Mouse (Mus musculus): ENCODE measurements around the gene Chsy1.

Chsy1 gene

DNA sequence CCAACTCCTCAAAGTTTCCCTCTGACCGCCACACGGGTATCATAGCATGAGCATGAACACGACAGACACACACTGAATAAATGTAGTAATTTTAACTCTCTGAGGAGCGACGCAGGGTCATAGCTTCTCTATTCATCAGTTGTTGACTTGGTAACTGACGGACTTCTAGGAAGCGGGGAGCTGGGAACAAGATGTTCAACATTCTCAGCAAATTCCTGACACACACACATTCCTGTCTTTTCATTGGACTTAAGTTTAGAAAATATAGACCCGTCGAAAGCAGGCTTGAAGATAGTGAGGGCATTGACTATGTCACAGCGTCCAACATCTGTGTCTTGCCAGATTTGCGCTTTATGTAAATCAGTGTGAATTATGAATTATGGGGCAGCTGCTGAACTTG lies 2.1 kb upstream of the Chsy1 start:
- in situ Hi-C loops (cut with MboI, MseI): loop anchor here (10.0 to 25.0 kb wide), 2 partner anchors 548 to 730 kb away; partner anchors contain the start of gene Adamts17

DNA sequence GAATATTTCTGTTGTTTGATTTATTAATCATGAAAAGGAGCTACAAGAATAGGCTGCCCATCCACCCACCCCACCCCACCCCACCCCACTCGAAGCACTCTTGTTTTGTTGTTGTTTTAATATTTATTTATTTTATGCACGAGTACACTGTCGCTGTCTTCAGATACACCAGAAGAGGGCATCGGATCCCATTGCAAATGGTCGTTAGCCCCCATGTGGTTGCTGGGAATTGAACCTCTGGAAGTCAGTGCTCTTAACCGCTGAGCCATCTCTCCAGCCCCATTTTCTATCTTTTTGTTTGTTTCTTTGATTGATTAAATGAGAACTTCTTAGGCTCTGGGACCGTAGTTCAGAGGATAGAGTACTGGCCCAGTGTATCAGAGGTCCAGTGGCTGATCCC lies 1.4 kb upstream of the Chsy1 start:
- in situ Hi-C loops (cut with MboI, MseI): loop anchor here (10.0 to 25.0 kb wide), 2 partner anchors 547 to 729 kb away; partner anchors contain the start of gene Adamts17

DNA sequence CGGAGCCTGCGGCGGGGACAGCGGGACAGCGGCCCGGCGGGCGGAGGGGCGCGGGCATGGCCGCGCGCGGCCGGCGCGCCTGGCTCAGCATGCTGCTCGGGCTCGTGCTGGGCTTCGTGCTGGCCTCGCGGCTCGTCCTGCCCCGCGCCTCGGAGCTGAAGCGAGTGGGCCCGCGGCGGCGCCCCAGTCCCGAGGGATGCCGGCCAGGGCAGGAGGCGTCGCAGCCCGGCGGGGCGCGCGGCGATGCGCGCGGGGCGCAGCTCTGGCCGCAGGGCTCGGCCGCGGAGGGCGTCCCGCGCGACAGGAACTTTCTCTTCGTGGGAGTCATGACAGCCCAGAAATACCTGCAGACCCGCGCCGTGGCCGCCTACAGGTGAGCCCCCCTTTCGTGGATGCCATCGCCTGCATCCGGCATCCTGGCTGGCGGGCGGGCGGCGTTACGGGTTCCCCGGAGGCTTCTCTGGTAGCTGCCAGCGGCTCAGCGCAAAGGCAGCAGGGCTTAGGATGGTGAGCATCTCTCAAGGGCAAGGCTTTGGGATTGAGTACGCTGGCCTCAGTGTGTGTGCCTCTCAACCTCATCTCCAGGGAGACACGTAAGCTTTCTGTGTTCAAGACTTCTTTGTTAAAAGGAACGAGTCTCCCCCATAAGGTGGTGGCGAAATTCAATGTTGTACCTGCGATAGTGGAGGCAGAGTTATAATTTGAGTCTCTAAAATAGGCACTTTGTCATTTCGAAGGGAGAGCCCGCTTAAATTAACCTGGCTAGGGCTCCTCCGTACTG lies 730 bp downstream of the Chsy1 start:
- in situ Hi-C loops (cut with MboI, MseI): loop anchor here (10.0 to 25.0 kb wide), 2 partner anchors 545 to 727 kb away; partner anchors contain the start of gene Adamts17

DNA sequence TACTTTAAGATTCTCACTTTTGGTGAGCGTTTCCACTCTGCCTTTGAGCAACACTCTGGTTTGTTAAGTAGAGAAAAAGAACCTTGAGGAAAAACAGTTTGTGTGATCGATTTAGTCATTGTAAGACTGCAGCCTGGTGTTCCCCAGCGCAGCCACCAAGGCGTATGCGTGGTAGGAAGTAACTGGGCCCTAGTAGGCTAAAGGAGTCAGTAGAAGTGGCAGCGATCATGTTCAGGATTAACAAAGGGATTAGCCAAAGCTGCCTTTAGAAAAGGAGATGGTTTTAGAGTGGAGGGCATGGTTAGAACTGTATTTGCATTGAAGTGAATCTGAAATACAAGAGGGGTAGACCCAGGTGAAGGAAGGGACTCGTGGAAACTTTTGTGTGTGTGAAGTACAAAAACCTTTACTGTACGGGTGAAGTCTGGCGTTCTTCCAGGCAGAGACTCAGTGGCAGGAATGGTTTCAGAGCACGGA lies 1.4 kb downstream of the Chsy1 start:
- in situ Hi-C loops (cut with MboI, MseI): loop anchor here (25.0 kb wide), 1 partner anchor 727 kb away; the partner anchor contains the start of gene Adamts17

DNA sequence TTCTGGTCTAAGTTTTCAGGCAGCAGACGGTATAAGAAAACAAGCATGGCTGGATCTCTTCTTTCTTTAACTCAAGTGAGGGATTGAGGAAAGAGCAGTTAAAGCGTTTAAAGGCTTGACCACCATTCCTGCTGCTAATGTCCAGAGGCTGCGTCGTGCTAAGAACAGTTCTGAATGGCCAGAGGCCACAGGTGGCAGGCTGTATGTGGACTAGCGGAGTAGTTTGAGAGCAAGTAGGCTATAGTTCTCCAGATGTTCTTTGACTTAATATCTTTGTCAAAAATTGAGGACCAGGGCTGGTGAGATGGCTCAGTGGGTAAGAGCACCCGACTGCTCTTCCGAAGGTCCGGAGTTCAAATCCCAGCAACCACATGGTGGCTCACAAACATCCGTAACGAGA lies 1.9 kb downstream of the Chsy1 start:
- in situ Hi-C loops (cut with MboI, MseI): loop anchor here (25.0 kb wide), 1 partner anchor 726 kb away; the partner anchor contains the start of gene Adamts17

DNA sequence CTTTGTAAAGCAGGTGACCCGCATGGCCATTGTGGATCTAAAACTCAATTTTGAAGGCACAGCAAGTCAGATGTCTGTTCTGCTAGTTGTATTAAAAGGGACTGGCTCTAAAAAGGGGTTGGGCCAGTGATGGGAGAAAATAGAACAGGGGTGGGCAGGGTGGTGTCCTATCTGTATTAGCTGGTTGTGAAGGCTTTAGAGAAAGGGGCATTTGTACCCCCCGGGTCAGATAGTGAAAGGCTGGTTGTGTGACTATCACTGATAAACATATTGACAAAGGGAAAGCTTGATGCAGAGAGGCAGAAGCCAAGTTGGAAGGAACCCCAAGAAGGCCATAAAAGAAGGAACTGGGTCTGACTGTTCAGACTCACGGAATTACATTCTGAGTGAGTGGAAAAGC lies 4.2 kb downstream of the Chsy1 start:
- in situ Hi-C loops (cut with MboI, MseI): loop anchor here (25.0 kb wide), 1 partner anchor 724 kb away; the partner anchor contains the start of gene Adamts17

DNA sequence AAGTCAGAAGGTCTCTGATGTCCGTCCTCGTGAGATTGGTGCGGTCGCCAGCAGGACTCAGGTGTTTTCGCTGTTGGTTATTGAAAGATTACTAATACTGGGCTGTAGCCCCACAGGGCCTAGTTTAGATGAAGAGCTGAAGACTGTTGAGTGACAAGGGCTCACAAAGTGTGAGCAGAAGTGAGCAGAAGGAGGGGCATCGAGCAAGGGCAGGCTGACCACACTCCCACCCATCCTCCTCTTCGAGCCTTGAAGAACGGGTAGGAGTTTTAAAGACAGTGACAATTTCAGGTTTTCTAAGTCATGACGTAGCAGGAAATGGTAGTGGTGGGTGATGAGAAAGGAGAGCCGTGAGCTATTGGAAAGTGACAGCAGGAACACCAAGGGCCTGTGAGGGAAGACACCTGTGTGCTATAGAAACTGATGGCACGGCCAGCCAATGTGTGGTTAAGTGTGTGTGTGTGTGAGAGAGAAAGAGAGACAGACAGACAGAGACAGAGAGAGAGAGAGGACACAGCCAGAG lies 6.6 kb downstream of the Chsy1 start:
- in situ Hi-C loops (cut with MboI, MseI): loop anchor here (25.0 kb wide), 1 partner anchor 721 kb away; the partner anchor contains the start of gene Adamts17

DNA sequence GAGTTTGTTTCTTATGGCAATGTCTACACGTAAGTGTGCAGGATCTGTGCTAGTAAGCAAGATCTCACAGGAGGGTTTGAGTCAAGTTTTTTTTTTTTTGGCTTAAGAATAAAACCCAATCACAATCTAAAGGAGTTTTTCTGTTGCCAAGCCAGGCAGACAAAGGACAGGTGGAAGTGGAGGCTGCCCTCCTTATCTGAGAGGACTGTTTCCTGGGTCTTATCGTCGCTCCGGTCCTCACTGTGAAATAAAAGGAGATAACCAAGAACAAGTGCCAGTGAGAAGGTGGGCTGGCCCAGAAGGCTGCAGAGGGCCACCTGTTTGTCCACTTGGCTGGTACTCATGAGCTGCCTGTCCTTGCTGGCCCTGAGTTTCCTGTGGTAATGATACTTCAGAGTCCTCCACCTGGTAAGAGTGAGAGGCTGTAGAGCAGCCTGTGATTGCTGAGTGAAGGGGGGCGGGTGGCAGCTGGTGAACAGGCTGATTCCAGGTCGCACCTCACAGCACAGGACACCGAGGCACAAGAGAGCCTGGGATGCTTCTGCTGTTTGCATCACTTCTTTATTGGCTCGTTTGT lies 7.7 kb downstream of the Chsy1 start:
- in situ Hi-C loops (cut with MboI, MseI): loop anchor here (25.0 kb wide), 1 partner anchor 720 kb away; the partner anchor contains the start of gene Adamts17

DNA sequence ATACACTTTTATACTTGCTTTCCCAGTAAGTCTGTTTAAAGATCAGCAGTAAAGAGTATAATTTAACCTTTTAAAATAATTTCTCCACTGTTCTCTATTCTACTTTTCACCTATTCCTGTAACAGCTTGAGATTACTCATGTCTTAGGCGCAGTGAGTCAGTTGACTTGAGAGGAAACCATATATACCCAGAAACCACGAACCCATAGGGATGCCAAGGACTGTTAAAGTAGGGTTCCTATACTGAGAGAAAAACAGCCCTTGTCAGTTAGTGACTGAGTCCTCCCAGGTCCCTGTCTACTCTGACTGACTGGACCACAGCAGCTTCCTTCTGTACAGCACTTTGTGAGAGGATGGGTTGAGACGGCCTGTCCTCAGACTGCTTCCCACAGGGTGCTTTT lies 8.7 kb downstream of the Chsy1 start:
- in situ Hi-C loops (cut with MboI, MseI): loop anchor here (25.0 kb wide), 1 partner anchor 719 kb away; the partner anchor contains the start of gene Adamts17

DNA sequence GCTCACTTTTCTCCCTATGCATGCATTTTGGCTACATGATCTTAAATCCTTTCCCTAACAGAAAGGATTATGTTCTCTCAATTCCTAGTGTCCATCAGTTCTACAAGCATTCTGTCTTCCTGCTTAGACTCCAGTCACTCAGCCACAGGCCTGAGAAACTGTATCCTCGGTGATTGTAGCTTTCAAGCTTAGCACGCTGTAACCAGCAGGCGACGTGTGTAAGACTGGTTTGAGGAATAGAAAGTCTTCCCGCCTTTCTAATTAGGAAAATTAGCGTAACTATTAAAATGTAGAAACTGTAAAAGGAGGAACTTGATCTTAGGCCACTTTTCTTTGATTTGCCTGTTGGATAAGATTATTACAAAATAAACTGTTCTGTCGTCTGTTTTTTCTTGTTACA lies 9.5 kb downstream of the Chsy1 start:
- in situ Hi-C loops (cut with MboI, MseI): loop anchor here (25.0 kb wide), 1 partner anchor 719 kb away; the partner anchor contains the start of gene Adamts17

DNA sequence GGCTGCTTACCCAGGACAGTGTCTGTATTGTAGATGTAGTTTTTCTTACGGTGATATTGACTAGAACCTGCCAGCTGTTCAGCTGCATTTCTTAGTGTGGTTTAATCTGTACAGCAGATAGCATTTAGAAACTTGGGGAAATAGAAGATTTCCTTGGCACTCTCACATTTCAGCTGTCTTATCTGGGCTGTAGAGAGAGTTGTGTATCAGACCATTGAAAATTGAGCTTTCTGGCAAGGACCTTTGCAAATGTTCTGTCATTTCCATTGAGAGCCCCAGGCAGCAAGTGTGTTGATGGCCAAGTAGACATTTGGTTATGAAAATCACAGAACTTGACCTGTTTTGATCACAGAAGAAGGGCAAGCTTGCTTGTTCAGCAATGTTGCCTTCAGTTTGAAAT lies 10.8 kb downstream of the Chsy1 start:
- in situ Hi-C loops (cut with MboI, MseI): loop anchor here (25.0 kb wide), 1 partner anchor 717 kb away; the partner anchor contains the start of gene Adamts17

DNA sequence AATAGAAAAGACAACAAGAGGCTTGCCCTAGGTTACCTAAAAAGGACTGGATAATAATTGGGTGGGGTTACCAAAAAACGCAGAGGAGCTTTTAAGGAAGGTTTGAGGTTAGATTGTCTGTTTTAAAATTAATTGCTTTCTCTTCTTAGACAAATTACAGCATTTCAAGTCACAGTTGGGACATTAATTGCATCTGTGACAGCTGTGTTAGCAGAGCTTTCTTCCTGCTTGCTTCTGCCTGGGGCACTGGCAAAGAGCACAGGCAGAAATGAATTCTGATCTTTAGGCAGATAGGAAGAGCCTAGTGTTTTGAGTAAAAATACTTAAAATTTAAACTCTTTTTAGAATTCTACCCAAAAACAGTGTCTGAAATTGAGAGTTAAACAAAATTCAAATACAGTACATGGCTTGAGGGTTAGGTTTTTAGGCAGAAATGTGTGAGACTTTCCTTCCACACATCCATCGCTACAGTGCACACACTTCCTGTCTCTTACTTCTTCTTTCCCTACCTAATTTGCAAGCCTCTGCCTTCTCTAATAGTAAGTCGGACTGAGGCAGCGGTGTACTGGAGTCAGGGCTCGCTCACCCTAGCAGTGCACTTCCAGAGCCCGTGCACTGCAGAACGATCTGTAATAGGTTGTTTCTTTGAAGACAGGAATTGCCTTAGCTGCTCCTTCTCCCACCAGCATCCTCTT lies 11.5 kb downstream of the Chsy1 start:
- in situ Hi-C loops (cut with MboI, MseI): loop anchor here (25.0 kb wide), 1 partner anchor 716 kb away; the partner anchor contains the start of gene Adamts17

DNA sequence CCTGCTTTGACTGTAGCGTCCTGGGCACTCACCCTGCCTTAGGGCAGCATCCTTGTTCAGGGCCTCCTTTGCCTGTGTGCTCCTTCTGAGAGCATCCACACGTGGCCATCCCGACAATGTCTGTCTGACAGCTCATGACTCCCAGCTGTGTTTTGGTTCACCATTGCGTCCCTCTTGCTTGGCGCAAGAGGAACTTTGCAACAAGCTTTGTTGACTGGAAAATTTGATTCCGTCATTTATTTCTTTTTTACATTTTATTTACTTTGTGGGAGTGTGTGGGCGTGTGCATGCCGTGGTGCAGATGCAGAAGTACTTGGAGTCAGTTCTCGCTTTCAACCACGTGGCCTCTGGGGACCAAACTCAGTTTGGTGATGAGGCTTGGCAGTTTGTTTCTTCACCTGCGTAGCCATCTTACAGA lies 15.2 kb downstream of the Chsy1 start:
- in situ Hi-C loops (cut with MboI, MseI): loop anchor here (25.0 kb wide), 1 partner anchor 713 kb away; the partner anchor contains the start of gene Adamts17

DNA sequence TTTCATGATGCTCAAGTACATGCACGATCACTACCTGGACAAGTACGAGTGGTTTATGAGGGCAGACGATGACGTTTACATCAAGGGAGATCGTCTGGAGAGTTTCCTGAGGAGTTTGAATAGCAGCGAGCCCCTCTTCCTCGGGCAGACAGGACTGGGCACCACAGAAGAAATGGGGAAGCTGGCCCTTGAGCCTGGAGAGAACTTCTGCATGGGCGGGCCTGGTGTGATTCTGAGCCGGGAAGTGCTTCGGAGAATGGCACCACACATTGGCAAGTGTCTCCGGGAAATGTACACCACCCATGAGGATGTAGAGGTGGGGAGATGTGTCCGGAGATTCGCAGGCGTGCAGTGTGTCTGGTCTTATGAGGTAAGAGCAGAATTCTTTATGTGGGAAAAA lies 16.1 kb downstream of the Chsy1 start:
- in situ Hi-C loops (cut with MboI, MseI): no loop called here

DNA sequence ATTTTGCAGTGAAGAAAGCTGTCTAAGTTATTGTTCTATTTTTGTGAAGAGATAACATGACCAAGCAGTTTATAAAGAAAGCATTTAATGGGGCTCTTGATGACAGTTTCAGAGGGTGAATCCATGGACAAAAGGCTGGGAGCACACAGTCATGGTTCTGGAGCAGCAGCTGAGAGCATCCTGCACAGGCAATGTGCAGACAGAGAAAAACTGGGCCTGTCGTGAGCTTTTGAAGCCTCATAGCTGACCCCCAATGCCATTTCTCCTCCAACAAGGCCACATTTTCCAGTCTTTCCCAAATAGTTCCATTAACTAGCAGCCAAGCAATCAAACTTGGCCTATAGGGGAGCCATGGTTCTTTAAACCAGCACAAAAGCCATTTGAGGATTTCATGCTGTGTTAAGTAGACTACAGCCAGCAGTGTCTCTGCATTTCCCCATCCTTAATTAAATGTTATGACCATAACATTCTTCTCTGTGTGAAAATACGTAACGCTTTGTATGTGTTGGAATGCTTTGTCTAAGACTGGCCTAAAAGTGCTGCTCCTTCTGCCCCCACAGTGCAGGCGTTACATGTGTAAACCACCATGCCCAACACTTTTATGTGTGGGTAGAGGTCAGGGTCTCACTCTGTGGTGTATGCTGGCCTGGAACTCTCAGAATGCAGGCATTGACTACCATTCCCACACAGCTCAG lies 18.8 kb downstream of the Chsy1 start:
- in situ Hi-C loops (cut with MboI, MseI): no loop called here

DNA sequence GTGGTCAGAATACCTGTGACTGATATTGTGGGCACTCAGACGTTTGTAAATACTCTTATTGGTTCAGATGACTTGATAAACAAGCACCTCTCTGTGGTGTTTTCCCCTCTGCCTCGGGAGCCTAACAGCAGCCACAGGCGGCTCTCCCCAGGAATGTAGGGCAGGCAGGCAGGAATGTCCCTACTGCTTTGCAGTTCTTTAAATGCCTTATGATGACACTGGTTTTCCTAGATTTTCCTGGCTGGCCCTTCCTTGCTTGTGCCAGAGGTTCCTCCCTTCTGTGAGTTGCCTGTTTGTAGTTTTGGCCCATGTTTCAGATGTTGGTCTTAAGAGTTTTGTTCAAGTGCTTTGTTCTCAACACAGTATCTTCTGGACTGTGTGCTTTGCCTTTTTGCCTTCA lies 19.5 kb downstream of the Chsy1 start:
- in situ Hi-C loops (cut with MboI, MseI): no loop called here

DNA sequence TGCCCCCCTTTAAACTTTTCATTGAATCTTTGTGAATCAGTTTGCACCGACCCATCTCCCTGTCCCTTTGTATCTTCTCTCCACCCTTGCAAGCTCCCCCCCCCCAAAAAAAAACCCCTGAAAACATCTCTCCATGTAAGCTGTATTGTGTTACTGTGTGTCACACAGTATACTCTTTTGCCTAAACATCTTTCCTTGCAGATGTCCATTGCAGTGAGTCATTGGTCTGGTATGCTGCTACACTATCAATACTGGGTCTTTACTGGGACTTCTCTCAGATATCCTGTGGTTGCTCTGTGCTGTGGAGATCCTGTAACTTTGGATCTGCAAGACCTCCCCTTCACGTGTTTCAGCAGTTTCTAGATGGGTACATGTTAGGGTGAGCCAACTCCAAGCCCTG lies 21.0 kb downstream of the Chsy1 start:
- in situ Hi-C loops (cut with MboI, MseI): no loop called here

DNA sequence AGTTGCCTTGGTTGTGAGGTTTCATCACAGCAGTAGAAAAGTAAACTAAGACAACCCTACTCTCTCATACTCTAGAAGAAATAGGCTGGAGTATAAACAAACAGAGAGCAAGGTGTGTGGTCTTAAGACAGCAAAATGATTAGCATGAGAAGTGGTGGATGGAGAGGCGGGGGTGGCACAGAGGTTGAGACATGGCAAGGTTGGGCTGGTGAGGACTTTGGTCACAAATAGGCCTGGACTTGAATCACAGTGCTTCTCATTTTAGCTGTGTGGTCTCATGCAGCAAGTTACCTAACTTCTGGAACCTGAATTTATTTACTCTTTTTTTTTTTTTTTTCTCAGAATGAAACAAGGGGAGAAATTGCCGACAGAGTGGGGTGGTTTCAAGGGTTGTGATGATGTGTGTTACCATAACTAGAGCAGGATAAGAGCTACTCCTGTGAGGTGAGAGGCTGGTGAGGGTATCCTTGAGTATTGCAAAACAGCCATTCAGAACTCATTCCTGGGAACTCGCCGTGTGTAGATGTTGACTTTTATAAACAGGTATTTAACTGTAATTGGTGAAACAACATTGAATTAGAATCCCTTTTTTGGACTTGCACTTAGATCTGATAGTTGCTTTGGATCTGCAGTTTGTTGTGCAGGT lies 22.6 kb downstream of the Chsy1 start:
- in situ Hi-C loops (cut with MboI, MseI): no loop called here

DNA sequence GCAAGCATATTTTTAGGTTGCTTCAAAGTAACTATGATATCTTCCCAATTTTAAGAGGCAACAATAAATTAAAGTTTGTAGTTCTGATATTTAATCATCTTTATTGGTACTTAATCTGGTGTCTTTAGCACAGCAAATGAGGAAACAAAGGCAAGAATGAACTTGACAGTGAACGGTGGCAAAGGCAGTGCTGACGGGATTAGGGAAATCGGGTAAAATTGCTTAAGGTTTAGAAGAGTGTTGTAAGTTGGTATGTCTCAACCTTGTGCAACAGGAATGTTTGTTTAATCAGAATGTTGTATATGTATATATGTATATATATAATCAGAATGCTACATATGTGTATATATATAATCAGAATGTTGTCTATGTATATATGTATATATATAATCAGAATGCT lies 24.8 kb downstream of the Chsy1 start:
- in situ Hi-C loops (cut with MboI, MseI): no loop called here

DNA sequence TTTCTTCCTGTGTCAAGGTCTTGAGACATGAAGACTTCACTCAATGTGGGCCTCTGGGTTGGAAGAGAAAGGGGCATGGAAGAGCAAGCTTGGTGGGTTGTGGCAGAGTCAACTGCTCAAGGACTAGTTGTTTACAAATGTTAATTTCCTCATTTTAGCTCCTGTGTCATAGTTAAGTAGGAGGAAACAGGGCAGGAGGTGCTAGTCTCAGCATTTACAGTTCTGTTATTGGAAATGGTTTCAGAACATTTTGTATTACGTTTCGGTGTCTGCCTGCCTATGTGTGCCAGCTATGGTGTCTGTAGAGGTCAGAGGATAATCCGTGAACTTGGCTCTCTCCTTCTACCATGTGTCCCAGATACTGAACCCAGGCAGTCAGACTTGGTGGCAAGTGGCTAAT lies 26.3 kb downstream of the Chsy1 start:
- in situ Hi-C loops (cut with MboI, MseI): no loop called here
